Mouse (Mus musculus) lung, postnatal 10 days (tissue): ENCODE data around the gene Bin2.

Source experiments
- DNase-seq: peaks from one replicate; pipeline ENCODE4 v3.0.0; 2021

Bin2 gene

GRCm38 (mm10) chr15:100680381-100680780, 11.0 kb upstream of the Bin2 start:
- DNase-seq, result no peak

GRCm38 (mm10) chr15:100679005-100679404, 9.7 kb upstream of the Bin2 start:
- DNase-seq, result peak; percentile 32

- DNase-seq, result peak; percentile 24
Measured at GRCm38 (mm10) chr15:100678581-100678980, 9.2 kb upstream of the Bin2 start.

DNA sequence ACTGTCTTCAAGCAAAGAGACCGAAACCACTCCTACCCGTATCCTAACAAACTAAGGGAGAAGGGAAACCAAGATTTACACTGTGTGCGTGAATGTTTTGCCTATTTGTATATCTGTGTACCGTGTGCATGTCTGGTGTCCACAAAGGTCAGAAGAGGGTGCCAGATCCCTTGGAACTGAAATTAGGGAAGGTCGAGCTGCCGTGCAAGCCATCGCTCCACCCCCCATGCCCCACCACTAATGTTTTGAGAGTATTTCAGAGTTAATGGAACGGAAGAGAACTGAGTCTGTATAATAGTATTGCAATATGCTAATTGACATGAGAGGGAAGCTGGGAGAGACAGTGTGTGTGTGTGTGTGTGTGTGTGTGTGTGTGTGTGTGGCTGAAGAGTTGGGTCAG, 8.3 kb upstream of the Bin2 start:
- no peak for DNase-seq

- no peak for DNase-seq
Measured at GRCm38 (mm10) chr15:100676521-100676920, 7.2 kb upstream of the Bin2 start.

DNA sequence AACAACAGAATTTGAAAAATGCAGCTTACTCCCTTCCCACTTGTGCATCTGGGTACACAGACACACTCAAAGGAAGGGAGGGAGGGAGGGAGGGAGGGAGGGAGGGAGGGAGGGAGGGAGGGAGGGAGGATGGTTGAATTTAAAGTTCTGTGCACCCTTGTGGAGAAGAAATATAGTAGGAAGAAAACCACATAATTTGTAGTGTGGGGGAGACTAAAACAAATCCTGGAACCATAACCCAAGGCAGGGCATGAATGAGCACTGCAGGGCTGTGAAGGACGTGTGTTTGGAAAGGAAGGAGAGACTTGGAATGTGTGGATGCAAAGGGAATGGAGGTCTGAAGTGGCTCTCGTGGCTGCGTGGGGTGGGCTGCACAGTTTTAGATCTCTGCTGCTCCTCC, 6.1 kb upstream of the Bin2 start:
- no peak for DNase-seq

DNA sequence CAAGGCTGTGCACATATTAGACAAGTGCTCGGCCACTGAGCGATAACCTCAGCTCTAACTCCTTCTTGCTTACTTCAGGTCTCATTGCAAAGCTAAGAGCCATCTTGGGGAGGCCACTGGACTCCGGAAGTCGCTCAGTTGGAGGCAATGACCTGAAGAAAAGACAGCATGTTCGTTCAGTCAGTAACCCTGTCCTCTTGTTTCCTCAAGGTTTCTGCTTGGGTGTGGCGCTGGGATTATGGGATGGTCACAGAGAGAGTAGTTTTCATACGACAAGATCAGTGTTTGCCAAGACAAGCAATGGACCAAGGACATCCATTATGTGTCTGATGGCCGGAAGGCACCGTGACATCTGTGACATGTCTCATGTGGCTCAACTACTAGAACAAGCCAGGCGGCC, 5.2 kb upstream of the Bin2 start:
- DNase-seq, result no peak

DNA sequence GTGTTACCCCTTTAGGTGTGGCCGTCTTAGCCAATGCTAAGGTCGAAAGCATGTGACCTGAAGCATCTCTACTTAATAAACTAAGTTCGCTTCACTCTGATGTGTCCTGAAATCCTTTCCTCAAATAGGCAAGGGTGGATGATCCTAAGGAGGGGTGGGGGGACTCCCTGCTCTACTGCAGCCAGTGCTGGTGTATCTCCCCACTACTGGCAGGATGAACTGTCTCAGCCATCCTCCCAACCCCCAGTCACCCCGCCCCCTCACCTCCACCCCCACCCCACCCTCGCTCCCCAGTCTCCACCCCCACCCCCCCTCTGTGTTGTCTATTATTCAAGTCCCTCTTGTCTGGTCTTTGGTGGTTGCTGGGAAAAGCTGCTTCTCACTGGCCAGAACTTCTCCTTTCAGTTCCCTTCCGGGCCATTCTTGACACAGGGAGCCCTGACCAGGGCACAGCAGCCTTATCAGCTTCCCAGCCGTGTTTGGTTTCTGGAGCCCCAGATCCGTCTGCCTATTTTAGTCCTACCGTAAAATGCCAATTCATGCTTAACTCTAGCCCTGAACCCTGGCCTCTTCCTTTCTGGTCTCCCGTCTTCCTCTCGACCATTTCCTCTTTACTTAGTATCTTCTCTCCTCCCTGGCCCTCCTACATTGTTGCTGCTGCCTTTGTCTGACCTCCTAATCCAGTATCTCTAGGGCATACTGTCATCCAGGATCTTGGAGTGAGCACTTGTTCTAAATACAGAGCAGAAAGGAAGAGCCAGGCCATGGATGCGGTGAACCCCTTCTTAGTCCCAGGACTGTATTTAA, 4.4 kb upstream of the Bin2 start:
- DNase-seq, result no peak

- peak; percentile 37 for DNase-seq
Measured at GRCm38 (mm10) chr15:100670833-100671232, 1.5 kb upstream of the Bin2 start.

- DNase-seq, result no peak
Measured at GRCm38 (mm10) chr15:100670004-100670403, 651 bp upstream of the Bin2 start.

DNA sequence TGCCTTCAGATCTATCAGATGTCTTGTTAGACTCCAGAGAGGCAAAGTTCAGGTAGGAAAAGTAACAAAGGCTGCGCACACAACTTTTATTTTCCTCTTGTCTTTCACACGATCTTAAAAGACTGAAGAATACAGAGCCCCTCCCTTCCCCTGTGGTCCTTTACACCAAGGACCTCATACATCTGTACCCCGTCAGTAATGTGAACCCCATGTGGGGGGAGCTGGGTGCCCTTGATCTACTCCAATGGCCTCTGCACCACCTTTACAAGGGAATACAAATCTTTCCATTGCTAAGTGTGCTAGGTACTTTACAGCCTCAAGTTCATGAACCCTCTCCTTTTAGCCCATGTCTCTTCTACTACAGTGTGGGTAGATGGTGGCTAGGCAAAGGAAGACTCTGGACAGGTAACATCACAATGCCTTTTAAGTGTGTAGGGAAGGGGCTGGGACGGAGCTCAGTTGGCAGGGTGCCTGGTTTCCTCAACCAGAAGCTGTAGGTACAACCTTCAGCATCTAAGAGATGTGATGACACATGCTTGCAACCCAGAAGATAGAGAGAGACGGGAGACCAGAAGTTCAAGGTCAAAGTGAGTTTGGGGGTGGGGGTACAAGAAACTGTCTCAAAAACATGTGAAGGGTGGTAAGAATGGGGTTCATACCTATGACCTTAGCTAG, 1.3 kb downstream of the Bin2 start:
- no peak for DNase-seq

GRCm38 (mm10) chr15:100667420-100667819, 1.9 kb downstream of the Bin2 start:
- no peak for DNase-seq

DNA sequence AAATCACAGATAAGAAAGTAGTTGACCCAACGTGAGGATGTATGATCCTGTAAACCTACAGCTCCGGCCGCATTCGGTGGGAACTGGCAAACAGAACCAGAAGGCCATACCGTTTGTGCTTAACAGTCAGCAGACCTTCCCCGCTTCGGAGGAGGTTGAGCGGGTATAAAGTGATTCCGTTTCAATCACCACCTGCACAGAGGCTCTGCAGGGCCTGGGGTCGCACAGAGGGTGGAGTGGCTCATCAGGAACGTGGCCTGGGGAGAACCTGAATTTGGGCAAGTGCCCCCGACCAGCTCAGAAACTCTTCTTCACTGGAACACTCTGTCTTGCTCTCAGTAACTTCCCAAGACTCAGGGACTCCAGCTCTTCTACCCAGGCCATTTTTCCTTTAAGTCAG, 2.5 kb downstream of the Bin2 start:
- no peak for DNase-seq

DNA sequence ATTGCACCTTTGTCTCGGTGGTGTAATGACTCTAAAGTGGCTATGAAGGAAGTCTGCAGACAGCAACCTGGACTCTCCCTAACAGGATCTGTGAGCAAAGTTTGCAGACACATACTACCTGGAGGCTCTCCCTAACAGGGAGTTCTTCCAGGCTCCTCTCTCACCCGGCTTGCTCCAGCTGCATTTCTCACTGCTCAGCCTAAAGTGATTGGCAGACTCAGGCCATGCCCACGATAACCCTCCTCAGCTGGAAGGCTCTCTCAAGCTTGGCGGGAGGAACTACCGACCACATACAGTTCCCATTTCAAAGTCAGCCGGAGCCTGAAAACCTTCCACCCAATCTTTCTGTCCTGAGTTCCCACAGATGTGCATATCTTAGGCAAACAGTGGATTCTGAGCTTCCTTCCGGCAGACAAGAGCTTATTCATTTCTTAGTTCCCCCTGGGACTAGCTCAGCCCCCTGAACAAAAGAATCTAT, 3.1 kb downstream of the Bin2 start:
- DNase-seq, result peak; percentile 19

- no peak for DNase-seq
Measured at GRCm38 (mm10) chr15:100665411-100666218, 3.7 kb downstream of the Bin2 start.

DNA sequence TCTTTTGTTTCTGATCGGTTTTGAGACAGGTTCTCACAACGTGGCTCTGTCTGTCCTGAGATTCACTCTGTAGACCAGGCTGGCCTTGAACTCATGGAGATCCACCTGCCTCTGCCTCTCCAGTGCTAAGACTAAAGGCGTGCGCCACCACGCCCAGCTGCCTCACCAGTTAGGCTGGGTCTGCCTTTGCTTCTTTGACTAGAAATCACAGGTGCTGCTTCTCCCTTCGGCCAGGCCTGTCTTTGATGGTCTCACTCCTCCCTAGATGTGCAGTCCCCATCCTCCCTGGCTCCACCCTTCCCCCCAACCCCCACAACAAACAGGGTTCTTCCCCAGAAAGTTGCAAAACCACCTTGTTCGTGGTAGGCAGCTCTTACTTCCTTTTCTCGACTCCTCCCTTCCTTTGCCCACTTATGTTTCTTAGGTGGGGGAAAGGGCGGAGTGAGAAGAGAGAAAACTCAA, 4.5 kb downstream of the Bin2 start:
- DNase-seq, result peak; percentile 50

DNA sequence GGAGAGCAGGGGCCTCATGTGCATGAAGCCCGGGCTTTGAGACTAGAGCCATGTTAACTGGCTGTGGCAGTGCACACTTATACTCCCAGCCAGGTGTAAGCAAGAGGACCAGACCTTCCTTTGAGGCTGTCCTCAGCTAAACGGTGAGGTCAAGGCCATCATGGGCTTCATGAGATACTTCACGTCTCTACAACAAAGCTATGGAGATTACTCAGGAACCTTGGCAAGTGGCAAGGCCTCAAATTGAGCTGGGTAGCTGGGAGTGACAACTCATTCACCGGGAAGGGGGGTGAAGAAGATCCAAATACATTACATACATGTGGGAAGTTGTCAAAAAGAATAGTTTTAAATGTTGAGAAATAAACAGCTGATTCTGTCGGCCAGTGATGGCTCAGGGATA, 8.5 kb downstream of the Bin2 start:
- no peak for DNase-seq

GRCm38 (mm10) chr15:100660306-100660705, 9.0 kb downstream of the Bin2 start:
- no peak for DNase-seq

DNA sequence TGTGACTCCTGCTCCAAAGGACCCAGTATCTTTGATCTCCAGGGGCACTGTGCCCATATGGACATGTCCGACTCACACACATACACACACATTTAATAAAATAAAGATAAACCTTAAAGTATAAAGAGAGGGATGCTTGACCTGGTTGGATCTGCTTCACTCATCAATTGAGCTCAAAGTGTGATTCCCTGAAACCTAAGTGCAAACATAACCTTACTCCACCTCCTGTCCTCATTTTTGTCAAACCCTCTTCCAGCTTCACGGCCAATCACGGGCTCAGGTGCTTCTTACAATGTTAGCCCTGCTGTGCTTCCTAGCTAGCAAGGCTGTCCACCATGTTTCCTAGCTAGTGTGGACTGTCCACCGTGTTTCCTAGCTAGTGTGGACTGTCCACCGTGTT, 14.2 kb downstream of the Bin2 start:
- DNase-seq, result no peak

DNA sequence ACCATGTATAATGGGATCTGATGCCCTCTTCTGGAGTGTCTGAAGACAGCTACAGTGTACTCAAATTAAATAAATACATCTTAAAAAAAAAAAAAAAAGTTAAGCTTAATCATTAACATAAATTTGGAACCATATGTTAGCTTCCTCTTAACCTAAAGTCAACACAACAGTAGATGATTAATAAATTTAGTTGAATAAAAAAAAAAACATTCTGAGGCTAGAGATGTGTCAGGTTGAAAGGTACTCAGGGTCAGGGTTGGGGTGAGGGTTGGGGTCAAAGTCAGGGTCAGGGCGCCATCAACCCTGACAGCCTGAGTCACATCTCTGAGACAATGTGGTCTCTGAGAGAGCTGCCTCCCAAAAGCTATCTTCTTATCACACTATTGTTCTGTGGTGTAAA, 15.1 kb downstream of the Bin2 start:
- no peak for DNase-seq

DNA sequence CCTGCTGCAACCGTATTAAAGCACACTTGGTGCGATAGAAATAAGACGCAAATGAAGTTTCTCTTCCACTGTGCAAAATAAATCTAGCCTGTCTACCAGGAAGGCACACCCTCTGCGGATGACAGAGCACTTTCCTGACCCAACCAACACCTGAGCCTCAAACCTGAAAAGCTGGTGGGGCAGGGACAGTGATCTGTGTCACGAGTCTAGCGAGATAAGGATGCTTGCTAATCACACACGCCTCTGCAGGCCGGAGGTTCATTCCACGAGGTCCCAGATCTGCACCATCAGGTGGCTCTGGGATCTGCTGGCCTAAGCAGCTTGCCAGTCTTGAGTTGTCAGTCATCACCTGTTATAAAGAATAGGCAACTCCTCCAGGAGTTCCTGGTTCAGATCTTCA, 17.7 kb downstream of the Bin2 start:
- no peak for DNase-seq

- DNase-seq, result no peak
Measured at GRCm38 (mm10) chr15:100650111-100650510, 19.2 kb downstream of the Bin2 start.

- no peak for DNase-seq
Measured at GRCm38 (mm10) chr15:100646161-100646560, 23.2 kb downstream of the Bin2 start.
